Mouse (Mus musculus) intestine, embryonic 15.5 days (tissue): ENCODE measurements around the gene Greb1. TPM values are rescaled to one million over a fixed set of nuclear protein-coding genes. Genes with fewer than 3 reads are reported as not detected.

Source experiments
- ATAC-seq: fragments of 200-750 bp; cut with Nextera tagmentation; 2 replicates; pipeline ENCODE4 v1.8.0; 2017; ENCODE audit warnings: moderate TSS enrichment, moderate library complexity
- H3K27ac ChIP-seq: fragments of 300-500 bp; sonication (generic); 2 replicates; pipeline ENCODE4 v1.5.1; 2015; ENCODE audit warnings: mild to moderate bottlenecking, inconsistent platforms
- H3K27me3 ChIP-seq: fragments of 300-500 bp; sonication (generic); replicated peaks from 2 replicates; pipeline ENCODE4 v1.6.1; 2015; ENCODE audit warnings: inconsistent platforms
- H3K36me3 ChIP-seq: fragments of 300-500 bp; sonication (generic); 2 replicates; pipeline ENCODE4 v1.6.1; 2015; ENCODE audit warnings: inconsistent platforms
- H3K4me1 ChIP-seq: fragments of 300-500 bp; sonication (generic); replicated peaks from 2 replicates; pipeline ENCODE4 v1.6.1; 2015; ENCODE audit warnings: inconsistent platforms
- H3K4me2 ChIP-seq: fragments of 300-500 bp; sonication (generic); replicated peaks from 2 replicates; pipeline ENCODE4 v1.6.1; 2015; ENCODE audit warnings: mild to moderate bottlenecking, inconsistent platforms
- H3K4me3 ChIP-seq: fragments of 300-500 bp; sonication (generic); replicated peaks from 2 replicates; pipeline ENCODE4 v1.5.1; 2015; ENCODE audit warnings: inconsistent platforms
- H3K9ac ChIP-seq: fragments of 300-500 bp; sonication (generic); 2 replicates; pipeline ENCODE4 v1.6.1; 2015; ENCODE audit warnings: inconsistent platforms
- H3K9me3 ChIP-seq: fragments of 300-500 bp; sonication (generic); 2 replicates; pipeline ENCODE4 v1.6.1; 2016; ENCODE audit warnings: inconsistent platforms
- WGBS: fragments of 180-500 bp; shearing (Covaris S2); methylation state at CpG from one replicate; pipeline ENCODE4 v1.1.7; 2015; 5-methylcytosine and 5-hydroxymethylcytosine counted together
- polyA plus RNA-seq: library from polyadenylated mRNA; unstranded; fragments of >200 nt; fragmentation: Nextera tagmentation; extraction: Ambion mirVana; gene quantifications from 2 replicates; pipeline ENCODE4 v1.2.1, GENCODE M21; 2015

Greb1 gene
- polyA plus RNA-seq, result 5.1 and 5.7 TPM in 2 replicates

DNA sequence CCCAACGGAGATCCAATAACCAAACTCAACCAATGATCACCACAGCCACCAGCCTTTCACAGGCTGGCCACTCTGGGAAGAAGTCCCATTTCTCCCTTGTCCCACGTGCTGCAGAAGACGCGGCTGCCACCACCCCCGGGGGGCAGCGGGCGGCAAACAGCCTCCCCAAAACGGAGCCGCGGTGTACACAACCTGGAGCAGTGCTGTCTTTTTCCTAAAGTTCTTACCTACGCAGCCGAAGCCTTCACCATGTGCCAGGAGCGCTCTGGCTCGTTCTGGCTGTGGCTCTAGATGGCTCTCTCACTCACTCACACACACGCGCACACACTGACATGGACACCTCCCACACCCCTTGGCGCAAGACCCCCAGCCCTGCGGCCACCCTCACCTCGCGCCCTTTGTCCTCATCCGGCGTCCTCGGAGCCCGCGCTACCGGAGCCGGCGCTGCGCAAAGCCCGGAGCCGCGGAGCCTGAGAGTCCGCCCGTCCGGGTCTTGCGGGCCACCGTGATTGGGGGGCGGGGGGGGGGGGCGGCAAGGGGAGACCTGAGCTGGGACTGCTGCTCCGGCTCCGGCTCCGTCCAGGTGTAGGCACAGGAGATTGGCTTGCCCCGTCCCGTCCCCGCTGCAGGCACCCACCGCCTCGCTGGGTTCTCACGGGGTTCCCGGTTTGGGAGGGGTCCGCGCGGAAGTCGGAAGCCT is at the start of gene Greb1:
TSS of gene Greb1 (minus strand) at position 628 of the 700 bp plus-strand sequence.
- under 1% methylated on average over 52 of the region's 53 CpGs for WGBS
- Histone ChIP-seq H3K9ac (peak within 1 kb of the TSS; percentile 56), H3K4me3 (peak within 1 kb of the TSS; percentile 60), H3K36me3 (no peaks in the 10 kb centered on the region), H3K9me3 (no peaks in the 10 kb centered on the region), H3K4me2 (peak within 1 kb of the TSS; percentile 91), H3K27me3 (no peaks in the 10 kb centered on the region), H3K4me1 (no peaks in the 10 kb centered on the region; the same call in 1 of the 2 replicates), H3K27ac (peak within 1 kb of the TSS; percentile 56)
- ATAC-seq, result peak; percentile 78

GRCm38 (mm10) chr12:16849821-16850220 is 49.1 kb upstream of the Greb1 start:
- H3K4me3 ChIP-seq, result no peak overlapping the region
- ATAC-seq, result no peak
- H3K9me3 ChIP-seq, result no peaks in the 10 kb centered on the region
- H3K4me2 ChIP-seq, result no peak overlapping the region
- H3K4me1 ChIP-seq, result peaks cover 6% of the 10 kb centered on the region
- WGBS, result 47% methylated on average over 2 of the region's 2 CpGs
- no peak overlapping the region for H3K9ac ChIP-seq
- H3K27me3 ChIP-seq, result no peaks in the 10 kb centered on the region
- H3K27ac ChIP-seq, result no peak overlapping the region
- no peaks in the 10 kb centered on the region for H3K36me3 ChIP-seq

GRCm38 (mm10) chr12:16848501-16848900 is 47.8 kb upstream of the Greb1 start:
- no peak overlapping the region for H3K9ac ChIP-seq
- H3K4me2 ChIP-seq, result no peak overlapping the region
- H3K36me3 ChIP-seq, result no peaks in the 10 kb centered on the region
- WGBS, result 76% methylated on average over 2 of the region's 2 CpGs
- ATAC-seq, result no peak
- H3K4me3 ChIP-seq, result no peak overlapping the region
- H3K9me3 ChIP-seq, result no peaks in the 10 kb centered on the region
- H3K4me1 ChIP-seq, result peaks cover 6% of the 10 kb centered on the region
- H3K27me3 ChIP-seq, result no peaks in the 10 kb centered on the region
- H3K27ac ChIP-seq, result no peak overlapping the region

DNA sequence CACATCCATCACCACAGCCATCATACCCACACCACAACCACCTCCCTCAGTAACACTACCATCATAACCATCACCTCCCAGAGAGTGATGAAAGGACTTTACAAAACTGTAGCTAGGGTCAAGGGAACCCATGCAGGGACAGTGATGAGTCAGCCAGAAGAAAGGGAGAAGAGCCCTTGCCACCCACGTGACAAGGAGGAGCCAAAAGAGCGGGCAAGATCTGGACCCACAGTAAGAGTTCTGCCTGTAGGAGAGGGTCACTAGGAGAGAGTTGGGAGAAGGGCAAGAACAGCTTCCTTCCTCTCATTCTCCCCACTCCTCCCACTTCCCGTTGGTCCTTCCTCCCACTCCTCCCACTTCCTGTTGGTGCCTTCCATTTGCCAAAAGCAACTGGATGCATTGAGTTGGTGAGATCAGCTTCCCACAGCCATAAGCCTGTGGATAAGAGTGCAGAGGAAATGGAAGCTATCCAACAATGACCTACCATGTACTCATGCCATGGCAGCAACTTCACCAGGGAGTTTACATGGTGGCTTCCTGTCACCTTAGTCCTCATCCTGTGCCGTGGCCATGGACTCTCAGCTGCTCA is 46.6 kb upstream of the Greb1 start:
- no peaks in the 10 kb centered on the region for H3K36me3 ChIP-seq
- WGBS, result 89% methylated on average over 4 of the region's 4 CpGs
- no peak overlapping the region for H3K4me3 ChIP-seq
- H3K9ac ChIP-seq, result no peak overlapping the region
- H3K27ac ChIP-seq, result no peak overlapping the region
- no peaks in the 10 kb centered on the region for H3K9me3 ChIP-seq
- peaks cover 6% of the 10 kb centered on the region for H3K4me1 ChIP-seq
- no peak overlapping the region for H3K4me2 ChIP-seq
- no peaks in the 10 kb centered on the region for H3K27me3 ChIP-seq
- ATAC-seq, result no peak

DNA sequence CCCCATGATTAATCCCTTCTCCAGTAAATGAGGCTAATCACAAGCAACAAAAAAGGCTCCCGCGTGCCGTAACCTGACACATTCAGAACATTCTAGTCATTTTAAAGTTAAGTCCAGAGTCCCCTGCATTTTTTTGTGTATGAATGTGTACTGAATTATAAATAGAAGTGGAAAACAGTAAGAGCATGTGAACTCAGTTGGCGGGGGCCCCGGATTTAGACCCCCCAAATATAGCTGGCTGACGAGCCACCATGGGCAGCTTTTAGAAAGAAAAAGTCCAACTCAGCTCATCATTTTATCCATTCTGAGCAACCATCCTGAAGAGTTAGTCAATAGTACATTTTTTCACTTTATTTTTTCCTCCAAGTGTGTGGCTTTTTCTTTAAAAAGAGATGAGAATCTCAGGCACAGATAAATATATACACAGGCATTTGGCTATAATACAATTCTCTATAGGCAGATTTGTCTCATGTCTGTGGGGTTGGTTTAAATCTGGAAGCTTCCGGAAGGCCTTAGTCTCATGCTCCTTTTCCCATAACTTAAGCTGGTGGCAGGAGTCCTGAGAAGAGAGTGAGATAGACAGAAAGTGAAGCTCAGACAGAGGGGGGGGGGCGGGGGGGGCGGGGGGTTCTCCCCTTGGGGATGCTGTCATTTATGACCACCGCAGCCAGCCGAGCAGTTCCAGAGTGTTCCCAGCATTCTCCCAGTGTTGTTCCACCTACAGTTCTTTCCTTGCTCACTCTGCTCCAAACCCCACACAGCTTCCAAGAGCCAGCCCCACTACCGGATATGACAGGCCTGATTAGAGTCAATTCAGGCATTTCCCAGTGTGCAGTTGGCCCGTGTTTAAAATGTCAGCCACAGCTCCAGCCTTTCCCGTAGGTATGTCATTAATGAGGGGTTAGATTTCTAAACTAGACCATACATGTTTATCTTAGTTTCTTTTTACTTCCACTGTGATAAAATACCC is 44.2 kb upstream of the Greb1 start:
- WGBS, result 52% methylated on average over 14 of the region's 14 CpGs
- Histone ChIP-seq H3K27ac (no peak overlapping the region), H3K27me3 (no peaks in the 10 kb centered on the region), H3K9ac (no peak overlapping the region), H3K9me3 (no peaks in the 10 kb centered on the region), H3K4me2 (no peak overlapping the region), H3K4me1 (0 out of 2 replicates have a peak, but pooled peaks cover 4% of the 10 kb centered on the region), H3K4me3 (no peak overlapping the region), H3K36me3 (no peaks in the 10 kb centered on the region)
- no peak for ATAC-seq

- Histone ChIP-seq H3K27ac (peak overlapping the region; percentile 41), H3K27me3 (no peaks in the 10 kb centered on the region), H3K4me1 (0 out of 2 replicates have a peak, but pooled peaks cover 4% of the 10 kb centered on the region), H3K4me3 (no peak overlapping the region), H3K9me3 (no peaks in the 10 kb centered on the region), H3K4me2 (no peak overlapping the region), H3K36me3 (no peaks in the 10 kb centered on the region), H3K9ac (no peak overlapping the region)
- 44% methylated on average over 8 of the region's 8 CpGs for WGBS
- peak; percentile 95 for ATAC-seq
Observed at GRCm38 (mm10) chr12:16840842-16841782, 40.4 kb upstream of the Greb1 start.

DNA sequence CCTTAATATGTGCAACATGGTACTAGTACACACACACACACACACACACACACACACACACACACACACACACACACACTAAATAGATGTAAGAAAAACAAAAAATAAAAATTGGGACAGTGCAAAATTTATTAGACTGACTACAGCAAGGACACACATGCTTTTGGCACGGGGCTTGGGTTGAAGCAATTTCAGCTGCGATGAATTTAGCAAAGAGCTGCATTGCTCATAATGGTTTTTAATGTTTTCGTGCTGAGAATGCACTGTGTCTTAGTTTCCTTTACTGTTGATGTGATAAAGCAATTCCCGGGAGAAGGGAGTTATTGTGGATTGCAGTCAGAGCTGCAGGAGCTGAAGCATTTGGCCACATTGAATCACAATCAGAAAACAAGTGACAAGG is 37.1 kb upstream of the Greb1 start:
- WGBS, result 85% methylated on average over 4 of the region's 4 CpGs
- no peaks in the 10 kb centered on the region for H3K9me3 ChIP-seq
- no peaks in the 10 kb centered on the region for H3K36me3 ChIP-seq

DNA sequence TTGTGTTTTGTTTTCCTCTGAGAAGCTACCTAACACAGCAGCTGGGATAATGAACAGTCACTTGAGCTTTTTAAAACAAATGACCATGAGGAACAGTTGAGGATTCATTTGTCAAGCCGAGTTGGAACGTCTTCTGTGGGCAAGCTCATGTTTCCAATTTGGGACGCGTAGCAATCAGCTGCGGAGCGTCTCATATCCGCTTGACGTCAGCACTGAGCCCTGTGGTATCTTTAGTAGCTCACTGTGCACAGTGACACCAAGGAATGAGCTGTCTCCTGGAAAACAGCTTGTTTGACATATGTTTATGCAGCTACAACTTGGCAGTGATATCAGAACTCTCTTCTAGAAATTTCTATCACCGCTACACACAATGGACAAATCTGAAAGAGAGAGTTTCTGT is 35.5 kb upstream of the Greb1 start:
- Histone ChIP-seq H3K4me1 (0 out of 2 replicates have a peak, but pooled peaks cover 4% of the 10 kb centered on the region), H3K4me2 (no peak overlapping the region), H3K27me3 (no peaks in the 10 kb centered on the region), H3K4me3 (no peak overlapping the region), H3K9ac (no peak overlapping the region), H3K36me3 (no peaks in the 10 kb centered on the region), H3K9me3 (no peaks in the 10 kb centered on the region), H3K27ac (no peak overlapping the region)
- WGBS, result 58% methylated on average over 9 of the region's 9 CpGs
- ATAC-seq, result no peak

More for the DNA sequence above, 37.1 kb upstream of the Greb1 start:
- no peak for ATAC-seq
- H3K4me2 ChIP-seq, result no peak overlapping the region
- H3K4me1 ChIP-seq, result 0 out of 2 replicates have a peak, but pooled peaks cover 4% of the 10 kb centered on the region
- no peaks in the 10 kb centered on the region for H3K27me3 ChIP-seq
- H3K9ac ChIP-seq, result no peak overlapping the region
- H3K4me3 ChIP-seq, result no peak overlapping the region
- no peak overlapping the region for H3K27ac ChIP-seq

DNA sequence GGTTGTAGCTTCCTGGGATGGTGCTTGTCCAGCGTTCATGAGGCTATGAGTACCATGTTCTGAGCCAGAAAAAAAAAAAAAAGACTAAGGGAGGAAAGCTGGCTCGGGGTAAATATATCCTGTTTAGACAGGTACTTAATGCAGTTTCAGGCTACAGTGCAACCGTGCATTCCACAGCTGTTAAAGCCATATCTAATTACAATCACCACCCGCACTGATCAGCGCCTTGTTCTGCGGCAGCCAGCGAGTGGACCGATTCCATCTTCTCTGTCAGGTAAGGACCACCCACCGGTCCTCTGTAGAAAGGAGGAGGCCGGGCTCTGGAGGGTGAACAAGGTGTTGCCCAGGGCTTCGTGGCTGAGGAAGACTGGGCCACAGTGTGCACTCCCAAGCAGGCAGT is 34.0 kb upstream of the Greb1 start:
- H3K36me3 ChIP-seq, result no peaks in the 10 kb centered on the region
- H3K9ac ChIP-seq, result no peak overlapping the region
- no peaks in the 10 kb centered on the region for H3K4me1 ChIP-seq
- H3K4me3 ChIP-seq, result no peak overlapping the region
- H3K9me3 ChIP-seq, result no peaks in the 10 kb centered on the region
- no peak overlapping the region for H3K27ac ChIP-seq
- WGBS, result 63% methylated on average over 11 of the region's 11 CpGs
- no peak for ATAC-seq
- no peaks in the 10 kb centered on the region for H3K27me3 ChIP-seq
- no peak overlapping the region for H3K4me2 ChIP-seq

DNA sequence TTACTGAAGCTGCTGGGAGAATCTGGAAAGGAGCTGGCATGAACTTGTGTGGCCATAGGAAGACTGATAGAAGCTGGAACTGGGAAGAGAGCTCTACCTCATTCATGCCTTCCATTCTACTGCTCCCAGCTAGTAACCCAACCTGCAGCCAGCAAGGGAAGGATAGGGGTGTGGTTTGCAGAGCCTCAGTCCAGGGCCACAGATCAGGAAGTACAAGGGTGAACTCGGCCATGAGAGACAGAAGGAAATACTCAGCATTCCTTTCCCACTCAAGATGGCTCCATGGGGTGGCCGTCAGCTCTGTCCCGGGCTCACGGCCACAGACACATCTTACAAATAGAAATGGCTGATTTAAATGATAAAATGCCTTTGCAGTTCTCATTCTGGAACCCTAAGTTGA is 30.4 kb upstream of the Greb1 start:
- Histone ChIP-seq H3K27me3 (no peaks in the 10 kb centered on the region), H3K27ac (no peak overlapping the region), H3K4me3 (no peak overlapping the region), H3K4me1 (0 out of 2 replicates have a peak, but pooled peaks cover 3% of the 10 kb centered on the region), H3K9me3 (no peaks in the 10 kb centered on the region), H3K36me3 (peaks cover 3% of the 10 kb centered on the region; the same call in 1 of the 2 replicates), H3K4me2 (no peak overlapping the region), H3K9ac (no peak overlapping the region)
- WGBS, result 58% methylated on average over 4 of the region's 4 CpGs
- ATAC-seq, result peak; percentile 59; the same call in 1 of the 2 replicates

DNA sequence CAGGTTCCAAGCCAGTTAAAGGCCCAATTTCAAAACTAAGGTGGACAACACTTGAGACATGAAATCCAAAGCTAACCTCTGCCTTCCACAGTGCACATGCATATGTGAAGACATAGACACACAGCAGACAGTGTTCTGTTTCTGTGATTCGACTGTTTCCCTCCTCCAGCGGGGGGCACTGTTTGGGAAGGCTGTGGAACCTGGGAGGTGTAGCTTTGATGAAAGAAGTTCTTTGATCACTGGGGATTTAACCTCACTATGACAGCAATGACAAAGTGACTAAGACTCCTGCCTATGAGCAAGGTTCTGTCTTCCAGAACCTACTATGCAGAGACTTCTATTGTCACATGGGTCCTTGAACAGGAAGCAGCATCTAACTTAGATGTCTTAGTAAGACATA is 29.1 kb upstream of the Greb1 start:
- H3K4me2 ChIP-seq, result no peak overlapping the region
- H3K9me3 ChIP-seq, result no peaks in the 10 kb centered on the region

More for the DNA sequence above, 29.1 kb upstream of the Greb1 start:
- Histone ChIP-seq H3K4me1 (0 out of 2 replicates have a peak, but pooled peaks cover 3% of the 10 kb centered on the region), H3K9ac (no peak overlapping the region), H3K27me3 (no peaks in the 10 kb centered on the region), H3K36me3 (peaks cover 7% of the 10 kb centered on the region), H3K4me3 (no peak overlapping the region), H3K27ac (no peak overlapping the region)
- WGBS, result 90% methylated on average over 2 of the region's 2 CpGs
- ATAC-seq, result no peak
